Mouse (Mus musculus): ENCODE data around the gene Crim1.
A peak's percentile ranks its signal among the peaks of the same experiment; 100 is the strongest.

The Crim1 gene

DNA sequence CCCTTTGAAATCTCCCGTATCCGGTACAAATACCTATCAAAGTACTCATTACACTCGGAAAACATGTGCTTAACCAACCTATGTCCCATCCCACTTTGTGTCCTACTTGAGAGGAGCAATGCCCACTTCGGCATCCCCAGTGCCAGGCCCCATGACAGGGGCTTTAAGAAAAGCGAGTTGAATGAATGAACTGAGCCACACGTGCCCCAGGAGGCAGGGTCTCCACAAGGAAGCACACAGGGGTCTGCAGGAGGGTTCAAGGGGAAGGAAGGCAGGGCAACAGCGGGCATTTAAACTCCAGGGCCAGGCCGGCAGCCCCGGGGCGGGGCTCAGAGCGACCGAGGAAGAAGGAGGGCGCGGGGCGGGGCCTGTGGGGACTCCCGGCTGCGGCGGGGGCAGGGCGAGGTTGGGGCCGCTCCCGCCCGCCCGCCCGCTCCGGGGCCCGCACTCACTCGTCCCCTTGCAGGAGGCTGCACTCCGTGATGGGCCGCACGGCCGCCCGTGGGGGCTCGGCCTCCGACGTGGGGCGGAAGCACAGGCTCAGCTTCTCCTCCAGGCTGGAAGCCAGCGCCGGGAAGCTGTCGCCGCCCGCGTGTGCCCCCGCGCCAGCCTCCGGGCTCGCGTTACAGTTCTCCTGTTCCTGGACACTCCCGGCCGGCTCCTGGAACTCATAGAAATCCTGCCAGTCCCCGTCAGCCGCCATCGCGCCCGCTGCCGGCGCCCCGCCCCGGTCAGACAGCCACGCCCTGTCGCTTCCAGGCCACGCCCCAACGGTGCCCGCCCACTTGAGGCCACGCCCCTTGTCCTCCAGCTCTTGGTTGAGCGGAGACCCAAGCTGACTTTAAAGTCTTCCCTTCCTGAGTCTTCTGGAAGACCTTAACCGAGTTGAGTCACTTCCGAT lies 217.6 kb downstream of the Crim1 start, which contains the start of gene Fez2:
TSS of gene Fez2 (minus strand) at position 772 of the 901 bp plus-strand sequence.
- DNase-seq (ENCODE audit: extremely low read depth, low read depth): peak; percentile 56

GRCm38 (mm10) chr17:78419216-78419615 lies 219.2 kb downstream of the Crim1 start:
- DNase-seq (ENCODE audit: extremely low read depth, low read depth): peak; percentile 39

GRCm38 (mm10) chr17:78425026-78425425 lies 225.0 kb downstream of the Crim1 start:
- no peak for DNase-seq (ENCODE audit: extremely low read depth, low read depth)
